Mouse (Mus musculus) hindbrain, embryonic 14.5 days (tissue): ENCODE measurements around the gene Nr5a1. TPM values are rescaled to one million over a fixed set of nuclear protein-coding genes. Genes with fewer than 3 reads are reported as not detected.

Experiments used
- ATAC-seq: fragments of 200-750 bp; cut with Nextera tagmentation; 2 replicates; pipeline ENCODE4 v1.8.0; 2017; ENCODE audit warnings: moderate number of reproducible peaks, mild to moderate bottlenecking, moderate TSS enrichment, moderate library complexity; ENCODE audit not compliant: low FRiP score
- DNase-seq: peaks from one replicate; pipeline ENCODE4 v3.0.0-alpha.2; 2015; ENCODE audit warnings: low spot score
- H3K27ac ChIP-seq: fragments of 300-500 bp; sonication (generic); 2 replicates; pipeline ENCODE4 v1.5.1; 2014; ENCODE audit warnings: mild to moderate bottlenecking, moderate library complexity
- H3K27me3 ChIP-seq: fragments of 300-500 bp; sonication (generic); 2 replicates; pipeline ENCODE4 v1.6.1; 2014; ENCODE audit warnings: mild to moderate bottlenecking, low read length, mixed read lengths; ENCODE audit not compliant: control insufficient read depth, insufficient read depth
- H3K36me3 ChIP-seq: fragments of 300-500 bp; sonication (generic); replicated peaks from 2 replicates; pipeline ENCODE4 v1.6.1; 2014; ENCODE audit not compliant: control insufficient read depth, insufficient read depth
- H3K4me1 ChIP-seq: fragments of 300-500 bp; sonication (generic); replicated peaks from 2 replicates; pipeline ENCODE4 v1.6.1; 2014; ENCODE audit warnings: antibody characterized with exemption, low read length, mixed read lengths; ENCODE audit not compliant: control insufficient read depth, insufficient read depth
- H3K4me2 ChIP-seq: fragments of 300-500 bp; sonication (generic); replicated peaks from 2 replicates; pipeline ENCODE4 v1.6.1; 2014; ENCODE audit warnings: mild to moderate bottlenecking, moderate library complexity
- H3K4me3 ChIP-seq: fragments of 300-500 bp; sonication (generic); replicated peaks from 2 replicates; pipeline ENCODE4 v1.5.1; 2014; ENCODE audit warnings: mild to moderate bottlenecking, low read length
- H3K9ac ChIP-seq: fragments of 300-500 bp; sonication (generic); 2 replicates; pipeline ENCODE4 v1.6.1; 2014
- H3K9me3 ChIP-seq: fragments of 300-500 bp; sonication (generic); 2 replicates; pipeline ENCODE4 v1.6.1; 2016; ENCODE audit warnings: low read length; ENCODE audit not compliant: control insufficient read depth
- WGBS: fragments of 180-500 bp; shearing (Covaris S2); extraction: QIAGEN DNeasy Blood & Tissue Kit; methylation state at CpG from one replicate; pipeline ENCODE4 v1.1.7; 2014; 5-methylcytosine and 5-hydroxymethylcytosine counted together
- polyA plus RNA-seq: library from polyadenylated mRNA; unstranded; fragments of >200 nt; fragmentation: Nextera tagmentation; extraction: Ambion mirVana; gene quantifications from 2 replicates; pipeline ENCODE4 v1.2.1, GENCODE M21; 2014

The Nr5a1 gene
- polyA plus RNA-seq, 1 experiment from 2014 or later, result 0.08 TPM

- Histone ChIP-seq H3K27me3 (peaks cover 15% of the 10 kb centered on the region; the same call in 1 of the 2 replicates), H3K4me2 (no peak overlapping the region), H3K4me1 (peaks cover 11% of the 10 kb centered on the region), H3K4me3 (no peak overlapping the region), H3K27ac (no peak overlapping the region), H3K9ac (no peak overlapping the region), H3K9me3 (no peaks in the 10 kb centered on the region), H3K36me3 (no peaks in the 10 kb centered on the region)
- 41% methylated on average over 9 of the region's 9 CpGs for WGBS
- no peak for ATAC-seq
- no peak for DNase-seq
Measured at GRCm38 (mm10) chr2:38695770-38696169, 18.6 kb downstream of the Nr5a1 start.

- WGBS, result 18% methylated on average over 8 of the region's 8 CpGs
- H3K9ac ChIP-seq, result no peak overlapping the region
- no peak overlapping the region for H3K4me3 ChIP-seq
- peaks cover 14% of the 10 kb centered on the region for H3K4me1 ChIP-seq
- peak; percentile 50 for DNase-seq
- H3K27ac ChIP-seq, result no peak overlapping the region
- no peak overlapping the region for H3K4me2 ChIP-seq
- peaks cover 3% of the 10 kb centered on the region; the same call in 1 of the 2 replicates for H3K27me3 ChIP-seq
- H3K36me3 ChIP-seq, result no peaks in the 10 kb centered on the region
- H3K9me3 ChIP-seq, result no peaks in the 10 kb centered on the region
- ATAC-seq, result no peak
Measured at GRCm38 (mm10) chr2:38691542-38691941, 22.8 kb downstream of the Nr5a1 start.

DNA sequence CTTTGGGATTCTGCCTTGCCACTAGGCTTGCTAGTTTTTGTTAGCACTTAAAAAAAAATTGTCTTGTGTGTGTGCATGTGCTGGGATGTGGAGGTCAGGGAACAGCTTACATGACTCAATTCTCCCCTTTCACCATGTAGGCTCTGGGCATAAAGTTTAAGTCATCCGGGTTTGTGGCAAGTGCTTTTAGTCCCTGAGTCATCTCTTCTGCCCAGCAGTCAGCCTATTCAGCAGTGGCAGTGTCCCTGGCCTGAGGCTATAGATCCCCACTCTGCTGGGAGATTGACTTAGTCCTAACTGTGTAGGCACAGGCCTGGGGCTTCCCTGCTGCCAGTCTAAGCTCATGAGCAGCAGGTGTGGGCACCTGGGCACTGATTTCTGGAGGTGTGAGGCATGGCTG is 24.5 kb downstream of the Nr5a1 start:
- Histone ChIP-seq H3K36me3 (no peaks in the 10 kb centered on the region), H3K4me2 (no peak overlapping the region), H3K9me3 (no peaks in the 10 kb centered on the region), H3K27ac (no peak overlapping the region), H3K27me3 (no peaks in the 10 kb centered on the region; the same call in 1 of the 2 replicates), H3K9ac (no peak overlapping the region), H3K4me1 (peaks cover 14% of the 10 kb centered on the region), H3K4me3 (no peak overlapping the region)
- 57% methylated on average over 1 of the region's 1 CpGs for WGBS
- DNase-seq (no peak), ATAC-seq (no peak)

GRCm38 (mm10) chr2:38688791-38689520 is 25.4 kb downstream of the Nr5a1 start:
- H3K4me1 ChIP-seq, result peaks cover 14% of the 10 kb centered on the region
- H3K9ac ChIP-seq, result peak overlapping the region; percentile 63
- ATAC-seq (peak; percentile 78), DNase-seq (peak; percentile 83)
- 4% methylated on average over 29 of the region's 29 CpGs for WGBS
- H3K4me3 ChIP-seq, result peak overlapping the region; percentile 28
- no peaks in the 10 kb centered on the region for H3K36me3 ChIP-seq
- H3K4me2 ChIP-seq, result peak overlapping the region; percentile 61
- H3K9me3 ChIP-seq, result no peaks in the 10 kb centered on the region
- H3K27ac ChIP-seq, result no peak overlapping the region
- H3K27me3 ChIP-seq, result no peaks in the 10 kb centered on the region; the same call in 1 of the 2 replicates

- Histone ChIP-seq H3K9me3 (no peaks in the 10 kb centered on the region), H3K36me3 (no peaks in the 10 kb centered on the region), H3K27me3 (no peaks in the 10 kb centered on the region; the same call in 1 of the 2 replicates), H3K4me2 (no peak overlapping the region), H3K4me3 (no peak overlapping the region), H3K4me1 (peaks cover 14% of the 10 kb centered on the region), H3K27ac (no peak overlapping the region), H3K9ac (no peak overlapping the region)
- 71% methylated on average over 3 of the region's 3 CpGs for WGBS
- ATAC-seq, result no peak
- DNase-seq, result no peak
Measured at GRCm38 (mm10) chr2:38685746-38686145, 28.6 kb downstream of the Nr5a1 start.

DNA sequence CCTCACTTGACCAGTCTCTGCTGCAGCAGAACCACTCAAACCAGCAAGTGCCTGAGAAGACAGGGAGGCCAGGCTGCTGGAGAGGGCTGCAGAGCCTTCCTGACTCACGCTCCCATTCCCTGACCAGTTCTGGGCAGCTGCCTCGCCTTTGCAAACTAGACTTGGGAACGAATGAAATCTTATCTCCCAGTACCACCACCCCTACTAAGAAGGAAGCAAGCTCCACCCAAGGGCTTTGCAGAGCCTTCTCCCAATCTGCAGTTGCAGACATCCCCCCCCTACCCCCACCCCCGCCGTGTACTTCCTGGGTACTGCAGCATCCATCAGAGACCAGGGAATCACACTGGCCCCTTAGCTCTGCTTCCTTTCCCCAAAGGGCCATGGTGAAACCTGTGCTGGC is 31.3 kb downstream of the Nr5a1 start:
- Histone ChIP-seq H3K4me2 (no peak overlapping the region), H3K36me3 (no peaks in the 10 kb centered on the region), H3K27me3 (no peaks in the 10 kb centered on the region), H3K4me3 (no peak overlapping the region), H3K4me1 (peaks cover under 1% of the 10 kb centered on the region; the same call in 1 of the 2 replicates), H3K9me3 (no peaks in the 10 kb centered on the region), H3K9ac (no peak overlapping the region), H3K27ac (no peak overlapping the region)
- WGBS, result 83% methylated on average over 5 of the region's 5 CpGs
- ATAC-seq (no peak), DNase-seq (no peak)

DNA sequence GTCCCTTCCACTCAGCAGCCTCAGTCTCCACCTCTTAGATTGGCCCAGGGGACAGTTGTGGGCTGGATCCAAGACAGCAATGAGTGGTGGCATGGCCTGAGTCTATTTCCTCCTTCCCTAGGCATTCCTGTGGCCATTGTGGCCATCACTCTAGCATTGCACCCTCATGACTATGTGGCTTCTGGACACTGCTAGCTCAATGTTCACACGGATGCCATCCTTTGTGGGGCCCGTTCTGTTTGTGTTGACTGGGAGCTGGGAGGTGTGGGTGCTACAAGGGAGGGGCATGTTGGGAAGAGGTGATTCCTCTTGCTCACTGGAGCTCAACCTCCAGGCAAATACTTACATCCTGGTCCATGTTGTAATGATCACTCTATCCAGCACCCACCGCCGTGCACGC is 32.1 kb downstream of the Nr5a1 start:
- WGBS, result 95% methylated on average over 5 of the region's 5 CpGs
- H3K4me3 ChIP-seq, result no peak overlapping the region

DNA sequence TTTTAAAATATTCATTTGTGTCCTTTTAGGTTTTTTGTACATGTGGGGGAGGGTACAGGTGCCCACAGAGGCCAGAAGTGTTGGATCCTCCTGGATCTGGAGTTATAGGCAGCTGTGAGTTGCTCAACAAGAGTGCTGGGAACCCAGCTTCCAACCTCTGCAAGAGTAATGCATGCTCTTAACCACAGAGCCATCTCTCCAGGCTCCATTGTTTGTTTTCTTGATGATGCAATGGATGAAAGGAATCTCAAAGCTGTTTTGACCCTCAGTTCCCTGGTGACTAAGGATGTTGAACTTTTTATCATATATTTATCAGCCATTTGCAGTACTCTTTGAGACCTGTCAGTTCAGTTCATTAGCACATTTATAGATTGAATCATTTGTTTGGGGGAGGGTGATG is 35.4 kb downstream of the Nr5a1 start:
- no peak for ATAC-seq
- no peak overlapping the region for H3K9ac ChIP-seq

More for the DNA sequence above, 32.1 kb downstream of the Nr5a1 start:
- Histone ChIP-seq H3K4me2 (no peak overlapping the region), H3K27me3 (no peaks in the 10 kb centered on the region), H3K9me3 (no peaks in the 10 kb centered on the region), H3K4me1 (no peaks in the 10 kb centered on the region), H3K9ac (no peak overlapping the region), H3K27ac (no peak overlapping the region), H3K36me3 (no peaks in the 10 kb centered on the region)
- no peak for ATAC-seq
- DNase-seq, result no peak

DNA sequence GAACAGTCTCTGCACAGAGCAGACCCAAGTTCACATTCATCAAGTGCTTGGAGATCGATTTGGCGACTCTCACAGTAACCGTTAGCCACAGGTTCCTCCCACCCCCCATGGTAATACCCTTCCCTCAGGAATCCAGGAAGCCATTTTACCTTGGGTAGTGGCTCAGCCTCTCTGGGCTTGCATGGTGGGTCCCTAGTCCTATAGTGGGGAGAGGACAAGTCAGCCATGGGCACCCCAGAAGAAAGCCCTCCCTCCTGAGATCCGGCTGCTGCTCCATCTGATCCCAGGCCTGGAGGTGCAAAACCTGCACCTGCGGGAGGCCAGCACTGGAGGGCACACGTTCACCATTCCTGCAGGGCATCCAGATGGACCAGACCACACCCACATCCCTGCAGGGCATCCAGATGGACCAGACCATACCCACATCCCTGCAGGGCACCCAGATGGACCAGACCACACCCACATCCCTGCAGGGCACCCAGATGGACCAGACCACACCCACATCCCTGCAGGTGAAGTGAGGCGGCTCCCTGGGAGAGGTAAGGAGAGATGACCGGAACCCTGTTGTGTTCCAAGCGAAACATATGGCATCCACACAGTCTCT is 38.9 kb downstream of the Nr5a1 start:
- Histone ChIP-seq H3K4me3 (no peak overlapping the region), H3K9me3 (no peaks in the 10 kb centered on the region), H3K27ac (no peak overlapping the region), H3K9ac (no peak overlapping the region), H3K4me2 (no peak overlapping the region), H3K4me1 (no peaks in the 10 kb centered on the region), H3K27me3 (no peaks in the 10 kb centered on the region), H3K36me3 (no peaks in the 10 kb centered on the region)
- DNase-seq, result no peak
- WGBS, result 60% methylated on average over 9 of the region's 9 CpGs
- peak; percentile 56; the same call in 1 of the 2 replicates for ATAC-seq

More for the DNA sequence above, 35.4 kb downstream of the Nr5a1 start:
- Histone ChIP-seq H3K4me2 (no peak overlapping the region), H3K27ac (no peak overlapping the region), H3K4me1 (no peaks in the 10 kb centered on the region), H3K4me3 (no peak overlapping the region), H3K9me3 (no peaks in the 10 kb centered on the region), H3K27me3 (no peaks in the 10 kb centered on the region), H3K36me3 (no peaks in the 10 kb centered on the region)
- no peak for DNase-seq
